Mouse (Mus musculus) lung, postnatal 36 days (tissue): Measurements from ENCODE around the gene Ctsl.

ENCODE experiments used
- DNase-seq: peaks from one replicate; pipeline ENCODE4 v3.0.0; 2022; ENCODE audit warnings: mixed read lengths

The Ctsl gene

DNA sequence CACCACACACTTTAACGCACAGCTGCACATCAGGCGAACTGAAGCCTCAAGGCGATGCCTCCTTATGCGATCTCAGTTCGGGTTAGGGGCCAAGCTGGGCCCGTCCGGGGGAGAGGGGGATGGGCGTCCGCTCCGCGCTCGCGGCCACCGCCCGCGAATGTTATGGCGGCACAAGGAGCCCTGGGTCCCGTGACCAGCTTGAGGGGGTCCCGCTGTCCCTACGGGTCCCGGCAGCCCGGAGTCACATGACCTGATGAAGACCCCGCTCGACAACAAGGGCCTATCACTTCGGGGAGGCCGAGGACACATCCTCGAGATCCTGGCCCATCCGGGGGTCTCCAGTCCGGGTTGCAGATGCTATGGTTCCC is 901 bp downstream of the Ctsl start:
- no peak for DNase-seq

DNA sequence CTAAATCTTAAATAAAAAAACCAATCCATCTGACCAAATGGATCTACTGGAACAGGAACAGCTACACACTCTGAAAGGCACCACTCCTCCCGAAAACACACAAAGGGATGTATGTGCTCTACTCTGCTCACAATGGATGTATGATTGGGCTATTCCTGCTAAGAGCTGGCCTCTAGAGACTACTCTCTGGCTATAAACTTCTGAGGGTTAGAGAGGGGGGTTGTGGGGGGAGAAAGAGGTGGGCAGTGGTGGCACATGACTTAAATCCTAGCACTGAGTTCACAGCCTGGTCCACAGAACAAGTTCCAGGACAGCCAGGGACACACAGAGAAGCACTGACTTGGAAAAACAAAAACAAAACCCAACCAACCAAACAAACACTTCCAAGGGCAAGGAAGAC is 2.1 kb downstream of the Ctsl start:
- DNase-seq, result no peak

DNA sequence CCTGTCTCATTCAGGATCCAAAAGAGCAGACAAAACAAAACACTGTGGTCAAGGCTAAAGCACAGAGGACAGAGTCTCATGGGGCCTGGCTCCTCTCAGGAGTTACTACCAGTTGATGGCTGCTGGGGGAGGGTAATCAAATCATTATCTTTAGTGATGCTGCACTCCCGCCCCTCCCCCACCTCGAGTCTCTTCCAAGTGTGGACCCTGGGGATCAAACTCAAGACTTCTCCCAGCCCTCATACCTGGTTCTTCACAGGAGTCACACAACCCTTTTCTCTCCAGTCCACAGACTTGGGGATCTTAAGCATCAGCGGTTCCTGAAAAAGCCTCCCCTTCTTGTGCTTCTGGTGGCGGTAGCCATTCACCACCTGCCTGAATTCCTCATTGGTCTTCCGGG is 3.1 kb downstream of the Ctsl start:
- no peak for DNase-seq

DNA sequence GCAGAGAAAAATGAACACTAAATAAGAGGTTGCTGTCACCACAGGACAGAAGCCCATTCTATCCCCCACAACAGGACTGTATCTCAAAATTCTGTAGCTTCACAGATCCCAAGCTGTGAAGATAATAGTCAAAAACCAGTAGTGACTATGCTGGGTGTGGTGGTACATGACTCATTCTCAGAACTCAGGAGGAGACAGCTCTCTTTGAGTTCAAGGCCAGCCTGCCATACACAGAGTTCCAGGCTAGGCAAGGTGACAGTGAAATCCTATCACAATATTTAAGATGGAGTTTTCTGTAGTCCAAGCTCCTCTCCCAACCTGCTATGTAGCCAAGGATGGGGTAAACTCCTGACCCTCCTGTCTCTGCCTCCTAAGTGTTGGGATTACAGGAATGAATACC is 5.4 kb downstream of the Ctsl start:
- DNase-seq, result no peak

DNA sequence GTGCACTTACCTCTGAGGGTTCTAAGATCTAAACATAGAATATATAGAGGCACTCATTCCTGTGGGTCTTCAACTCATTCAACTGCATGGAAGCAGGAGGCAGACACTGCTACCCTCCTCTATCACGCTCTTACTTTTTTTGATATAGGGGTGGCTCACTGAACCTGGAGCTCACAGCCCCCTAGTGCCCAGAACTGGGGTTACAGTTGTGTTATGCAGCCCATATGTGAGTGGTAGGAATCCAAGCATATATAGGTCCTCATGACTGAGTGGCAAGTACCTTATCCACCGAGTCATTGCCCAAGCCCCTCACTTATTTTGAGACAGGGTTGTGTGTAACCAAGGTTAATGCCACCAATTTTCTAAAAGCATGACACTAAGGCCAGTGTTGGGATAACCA is 6.4 kb downstream of the Ctsl start:
- DNase-seq, result peak; percentile 54

DNA sequence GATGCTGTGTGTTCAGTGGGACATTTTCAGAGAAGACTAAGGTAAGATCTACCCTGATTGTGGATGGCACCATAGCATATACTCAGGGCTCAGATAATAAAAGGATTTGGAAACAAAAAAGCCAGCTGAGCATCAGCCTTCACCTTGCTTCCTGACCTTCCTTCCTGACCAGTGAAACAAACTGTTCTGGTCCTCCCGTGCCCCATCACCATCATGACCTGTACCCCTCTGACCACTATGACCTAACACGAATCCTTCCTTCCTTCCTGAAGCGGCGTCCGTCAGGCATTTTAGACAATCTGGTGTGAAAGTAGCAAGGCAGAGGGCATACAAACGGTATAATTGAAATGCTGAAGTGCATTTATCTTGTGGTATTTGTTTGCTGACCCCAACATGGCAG is 8.6 kb downstream of the Ctsl start:
- no peak for DNase-seq

DNA sequence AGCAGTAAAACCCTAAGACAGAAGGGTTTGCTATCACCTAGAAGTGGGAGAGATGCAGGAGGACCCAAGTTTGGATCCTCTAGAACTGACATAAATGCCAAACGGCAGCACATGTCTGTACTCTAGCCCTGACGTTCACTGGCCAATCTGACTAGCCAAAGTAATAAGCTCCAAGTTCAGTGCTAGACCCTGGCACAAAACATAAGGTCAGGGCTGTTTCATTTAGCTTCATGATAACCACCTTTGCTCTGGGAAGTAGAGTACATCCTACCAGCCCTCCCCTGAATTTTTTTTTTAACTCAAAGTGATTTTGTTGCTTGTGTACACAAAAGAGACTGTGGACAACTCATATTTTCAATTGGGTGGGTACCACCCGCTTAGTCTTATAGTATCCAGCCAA is 9.7 kb downstream of the Ctsl start:
- DNase-seq, result no peak

DNA sequence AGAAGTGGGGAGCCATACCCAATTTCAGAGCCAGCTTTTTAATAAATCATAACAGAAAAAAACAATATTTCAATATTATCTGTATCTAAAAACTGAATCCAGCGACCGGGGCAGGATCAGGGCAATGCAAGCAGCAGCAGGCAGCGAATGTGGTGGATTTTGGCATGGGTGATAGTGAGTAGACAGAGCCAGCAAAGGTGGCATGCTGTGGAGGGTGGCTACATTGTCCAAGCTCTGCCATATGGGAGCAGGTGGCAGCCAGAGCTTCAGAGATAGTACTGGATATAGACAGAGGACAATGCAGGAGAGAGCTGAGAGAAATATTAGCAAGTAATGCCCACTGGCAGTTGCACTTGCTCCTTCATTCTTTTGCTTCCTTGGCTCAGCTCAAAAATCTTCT is 11.0 kb downstream of the Ctsl start:
- no peak for DNase-seq

DNA sequence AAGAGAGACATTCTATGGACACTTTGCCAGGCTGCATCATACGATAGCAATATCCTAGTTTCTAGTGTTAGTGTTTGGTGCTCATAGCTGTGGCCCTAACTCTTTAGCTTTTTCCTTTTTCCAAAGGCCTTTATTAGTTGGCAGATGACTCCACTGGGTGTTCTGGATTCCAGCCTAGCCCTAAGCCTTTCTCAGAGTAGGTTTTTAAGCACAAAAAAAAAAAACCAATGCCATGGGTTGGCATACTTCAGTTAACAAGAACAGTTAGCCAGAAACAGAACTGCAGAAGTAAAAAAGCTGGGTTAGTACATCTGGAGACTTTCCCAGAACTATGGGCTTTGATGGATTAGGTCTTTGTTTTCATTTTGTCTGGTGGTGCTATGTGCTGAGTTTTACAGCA is 12.2 kb downstream of the Ctsl start:
- DNase-seq, result no peak

DNA sequence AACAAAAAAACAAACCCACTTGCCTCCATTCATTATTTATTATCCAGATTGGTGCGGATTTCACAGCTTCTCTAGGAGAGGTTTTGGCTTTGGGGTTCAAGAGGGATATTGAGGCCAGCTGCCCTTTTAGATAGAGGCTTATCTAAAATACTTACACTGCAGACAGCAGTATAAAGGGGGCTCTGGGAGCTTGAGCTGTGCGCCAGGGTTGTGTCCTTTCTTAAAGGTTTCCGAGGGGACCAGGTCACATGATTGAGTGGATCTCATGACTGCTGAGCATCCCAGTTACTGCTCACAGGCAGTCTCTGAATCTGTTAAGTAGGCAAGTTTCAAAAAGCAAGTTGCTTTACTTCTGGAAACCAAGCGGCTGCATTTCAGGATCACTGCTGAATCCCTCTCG is 13.3 kb downstream of the Ctsl start:
- no peak for DNase-seq

DNA sequence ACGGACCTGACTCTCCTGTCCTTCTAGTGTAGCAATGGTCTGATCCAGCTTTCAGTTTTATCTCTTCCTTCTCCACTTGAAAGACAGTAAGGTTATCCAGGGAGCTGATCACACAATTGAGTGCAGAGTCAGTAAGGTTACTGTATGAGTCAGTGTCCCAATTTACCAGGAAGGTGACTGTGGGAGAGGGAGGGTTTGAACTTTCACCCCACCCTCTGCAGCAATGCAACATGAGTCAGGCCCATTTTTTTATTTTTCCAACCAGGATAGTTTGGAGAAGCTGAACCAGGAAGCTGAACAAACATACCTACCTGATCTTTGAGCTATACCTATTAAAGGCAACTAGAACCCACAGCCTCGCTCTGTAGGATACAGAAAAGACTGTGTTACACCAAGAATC is 21.2 kb downstream of the Ctsl start:
- DNase-seq, result no peak

DNA sequence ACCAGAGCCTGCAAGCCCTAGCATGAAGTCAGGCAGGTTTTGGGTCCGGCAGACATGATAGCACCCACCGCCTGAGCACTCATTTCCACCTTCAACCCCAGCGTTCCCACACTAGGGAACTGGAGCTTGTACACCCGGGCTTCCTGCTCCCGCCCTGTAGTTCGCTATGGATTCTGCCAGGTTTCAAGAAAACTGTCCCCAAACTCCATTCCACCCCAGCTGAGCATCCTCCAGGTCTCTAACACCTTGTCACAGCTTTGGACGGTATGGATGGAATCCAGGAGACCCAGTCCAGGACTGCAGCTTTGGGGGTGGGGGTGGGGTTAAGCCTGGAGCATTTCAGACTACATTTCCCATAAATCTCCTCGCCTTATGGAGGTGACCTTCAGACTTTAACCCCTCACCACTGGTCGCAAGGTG is 26.6 kb downstream of the Ctsl start:
- peak; percentile 35 for DNase-seq

DNA sequence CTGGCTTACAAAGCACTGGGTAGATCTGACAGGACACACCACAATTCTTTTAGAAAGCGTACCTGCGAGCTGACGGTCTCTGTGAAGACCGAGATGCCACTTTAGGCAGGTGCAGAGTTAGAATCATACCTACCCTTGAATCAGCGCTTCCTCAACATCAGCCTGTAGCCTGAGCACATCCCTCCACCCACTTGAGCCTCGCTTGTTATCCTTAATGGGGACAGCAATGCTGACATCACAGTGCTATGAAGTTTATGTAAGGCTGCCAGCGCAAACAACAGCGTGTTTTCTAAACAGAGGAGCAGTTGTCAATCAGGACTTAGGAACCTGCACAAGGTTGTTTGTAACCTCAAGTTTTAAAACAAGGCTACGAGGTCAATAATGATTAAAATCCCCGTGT is 27.1 kb downstream of the Ctsl start:
- DNase-seq, result peak; percentile 20

DNA sequence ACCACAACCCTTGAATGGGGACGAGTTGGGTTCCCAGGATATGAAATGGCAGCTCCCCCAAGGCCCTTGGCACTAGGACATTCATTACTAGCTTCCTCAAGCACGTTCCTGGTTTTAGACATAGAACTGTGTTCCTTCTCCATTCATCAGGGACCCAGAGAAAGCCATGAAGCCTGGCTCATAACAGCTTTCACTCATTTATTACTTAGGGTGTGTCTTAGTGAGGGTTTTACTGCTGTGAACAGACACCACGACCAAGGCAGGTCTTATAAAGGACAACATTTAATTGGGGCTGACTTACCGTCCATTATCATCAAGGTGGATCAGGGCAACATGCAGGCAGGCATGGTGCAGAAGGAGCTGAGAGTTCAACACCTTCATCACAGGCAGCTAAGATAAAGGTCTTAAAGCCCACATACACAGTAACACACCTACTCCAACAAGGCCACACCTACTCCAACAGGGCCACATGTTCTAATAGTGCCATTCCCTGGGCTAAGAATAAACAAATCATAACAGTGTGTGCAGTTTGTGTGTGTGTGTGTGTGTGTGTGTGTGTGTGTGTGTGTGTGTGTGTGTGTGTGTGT is 35.1 kb downstream of the Ctsl start:
- DNase-seq, result no peak

DNA sequence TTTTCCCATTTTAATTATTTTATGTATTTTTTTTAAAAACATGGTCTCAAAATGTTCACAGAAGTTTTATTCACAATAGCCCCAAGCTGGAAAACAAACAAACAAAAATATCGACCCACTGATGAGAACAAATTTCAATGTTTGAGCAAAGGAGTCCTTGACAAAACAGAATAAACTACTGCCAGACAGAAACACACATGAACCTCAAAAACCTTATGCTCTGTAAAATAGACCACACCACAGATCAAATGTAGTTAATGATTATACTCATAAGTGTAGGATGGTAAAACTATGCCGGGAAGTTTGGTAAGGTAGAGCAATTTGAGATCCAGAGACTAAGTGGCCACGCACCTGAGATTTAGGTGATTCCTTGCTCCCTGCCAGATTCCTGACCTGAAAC is 37.6 kb downstream of the Ctsl start:
- DNase-seq, result no peak

DNA sequence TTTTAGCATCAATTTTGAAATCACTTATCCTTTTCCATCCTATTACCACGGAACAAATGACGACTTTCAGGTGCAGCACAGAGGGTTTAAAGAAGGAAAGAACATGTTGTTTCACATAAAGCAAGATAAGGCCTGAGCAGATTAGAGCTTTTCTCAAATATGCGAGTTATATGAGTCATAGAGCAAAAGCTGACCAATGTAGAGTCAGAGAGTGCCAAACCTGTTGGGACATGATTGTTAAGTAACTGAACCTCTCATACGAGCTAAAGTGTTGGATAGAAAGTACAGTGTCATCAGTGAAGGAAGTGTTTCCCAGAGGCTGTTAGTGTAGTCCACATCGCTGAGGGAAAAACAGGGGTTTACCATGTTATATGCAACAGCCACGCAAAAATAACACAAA is 38.4 kb downstream of the Ctsl start:
- no peak for DNase-seq

DNA sequence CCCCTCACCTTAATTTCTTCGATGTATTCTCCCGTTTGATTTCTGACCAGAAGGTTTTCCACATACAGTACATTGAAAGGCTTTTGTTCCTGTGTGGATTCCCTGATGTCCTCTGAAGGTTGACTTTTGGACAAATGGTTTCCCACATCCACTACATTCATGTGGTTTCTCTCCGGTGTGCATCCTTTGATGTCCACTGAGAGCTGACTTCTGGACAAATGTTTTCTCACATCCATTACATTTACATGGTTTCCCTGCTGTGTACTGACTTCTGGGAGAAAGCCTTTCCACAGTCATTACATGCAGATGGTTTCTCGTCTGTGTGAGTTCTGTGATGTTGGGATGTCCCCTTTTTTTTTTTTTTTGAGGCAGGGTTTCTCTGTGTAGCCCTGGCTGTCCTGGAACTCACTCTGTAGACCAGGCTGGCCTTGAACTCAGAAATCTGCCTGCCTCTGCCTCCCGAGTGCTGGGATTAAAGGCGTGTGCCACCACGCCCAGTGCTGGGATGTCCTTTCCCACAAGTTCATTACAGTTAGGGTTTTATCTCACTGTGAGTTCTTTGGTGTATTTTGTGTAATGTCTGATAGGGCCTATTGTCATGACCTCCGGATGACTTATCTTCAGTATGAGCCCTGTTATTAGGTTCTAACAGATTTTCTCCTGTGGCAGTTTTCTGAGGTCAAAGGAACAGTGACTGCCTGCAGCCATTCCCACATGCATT is 48.0 kb downstream of the Ctsl start:
- no peak for DNase-seq

DNA sequence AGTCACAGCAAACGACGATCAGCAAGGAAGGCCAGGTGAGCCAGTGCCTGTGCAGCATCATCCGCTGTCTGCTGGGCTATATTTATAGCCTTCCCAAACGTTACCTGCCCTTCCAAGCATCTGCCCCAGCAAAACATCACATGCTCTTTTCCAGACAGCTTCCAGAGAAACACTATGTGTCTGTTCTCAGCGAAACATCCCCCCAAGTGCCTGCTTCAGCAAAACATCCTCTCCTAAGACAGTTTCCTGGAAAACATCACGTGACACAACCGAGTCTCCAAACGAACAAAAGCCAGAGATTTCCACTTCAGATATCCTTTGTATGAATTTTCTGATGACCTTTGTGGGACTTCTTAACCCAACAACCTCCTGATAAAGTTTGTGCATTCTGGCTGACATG is 50.4 kb downstream of the Ctsl start:
- peak; percentile 19 for DNase-seq

DNA sequence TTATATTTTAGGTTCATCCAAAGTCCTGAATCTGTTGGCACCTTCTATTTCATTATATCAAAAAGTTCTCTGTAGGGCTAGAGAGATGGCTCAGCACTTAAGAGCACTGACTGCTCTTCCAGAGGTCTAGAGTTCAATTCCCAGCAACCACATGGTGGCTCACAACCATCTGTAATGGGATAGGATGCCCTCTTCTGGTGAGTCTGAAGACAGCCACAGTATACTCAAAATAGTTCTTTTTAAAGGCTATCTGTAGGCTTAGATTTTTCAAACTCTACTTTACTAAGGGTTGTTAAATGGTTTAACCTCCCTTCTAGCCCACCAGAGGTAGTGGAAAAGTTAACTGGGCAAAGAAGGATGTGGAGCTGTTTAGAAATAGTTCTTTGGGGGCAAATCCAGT is 50.9 kb downstream of the Ctsl start:
- no peak for DNase-seq

DNA sequence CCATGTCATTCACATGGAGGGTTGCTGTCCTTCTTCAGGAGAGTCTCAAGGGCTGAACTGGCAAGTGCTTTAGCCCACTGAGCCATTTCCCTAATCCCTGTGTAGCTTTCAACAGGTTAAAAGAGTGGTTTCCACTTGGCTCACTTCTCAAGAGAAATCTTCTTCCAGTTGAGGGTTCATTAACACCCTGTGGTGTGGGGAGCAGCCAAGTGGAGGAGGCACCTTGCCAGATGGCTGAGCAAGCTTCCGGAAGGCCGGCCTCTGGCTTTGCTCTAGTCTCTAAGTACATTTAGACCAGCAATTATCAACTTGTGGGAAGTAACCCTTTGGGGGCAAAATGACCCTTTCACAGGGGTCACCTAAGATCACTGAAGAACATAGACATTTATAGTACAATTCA is 52.3 kb downstream of the Ctsl start:
- DNase-seq, result peak; percentile 38

DNA sequence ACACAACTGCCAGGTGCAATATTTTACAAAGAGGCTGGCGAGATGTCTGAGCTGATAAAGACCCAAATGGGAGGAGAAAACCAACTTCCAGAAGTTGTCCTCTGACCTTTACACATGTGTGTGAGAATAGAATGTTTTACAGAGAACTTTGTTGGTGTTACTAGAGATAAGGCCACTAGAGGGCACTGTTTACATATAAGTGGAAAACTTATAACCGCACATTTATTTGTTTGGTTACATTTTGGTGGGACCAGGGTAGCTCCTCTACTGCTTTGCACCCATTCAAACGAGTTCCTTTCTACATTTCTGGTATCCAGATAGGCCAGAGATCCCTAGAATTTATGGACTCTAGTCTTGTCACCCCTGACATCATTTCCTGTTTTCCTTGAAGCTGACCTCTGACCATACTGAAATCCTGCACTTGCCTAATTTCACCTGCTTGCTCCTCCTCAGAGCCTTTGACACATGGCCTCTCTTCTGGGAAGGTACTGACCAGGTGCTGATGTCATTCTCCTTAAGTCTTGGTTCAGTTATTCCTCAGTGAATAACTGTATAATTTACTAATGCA is 55.1 kb downstream of the Ctsl start:
- peak; percentile 79 for DNase-seq

DNA sequence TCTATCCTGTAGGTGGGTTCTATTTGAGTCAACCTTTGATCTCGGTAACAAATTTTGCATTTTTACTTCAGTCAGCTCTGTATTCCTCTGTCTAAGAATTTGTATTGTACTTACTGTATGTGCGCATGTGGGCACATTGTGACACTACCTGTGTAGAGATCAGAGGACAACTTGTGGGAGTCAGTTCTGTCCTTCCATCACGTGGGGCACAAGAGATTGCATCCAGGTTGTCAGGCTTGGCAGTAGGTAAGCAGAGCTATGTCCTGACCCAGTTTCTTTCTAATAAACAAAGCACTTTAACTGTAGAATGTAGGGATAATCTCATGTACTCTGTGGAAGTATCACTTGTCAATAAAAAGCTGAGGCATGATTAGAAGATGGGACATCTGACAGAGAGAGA is 56.6 kb downstream of the Ctsl start:
- DNase-seq, result no peak

DNA sequence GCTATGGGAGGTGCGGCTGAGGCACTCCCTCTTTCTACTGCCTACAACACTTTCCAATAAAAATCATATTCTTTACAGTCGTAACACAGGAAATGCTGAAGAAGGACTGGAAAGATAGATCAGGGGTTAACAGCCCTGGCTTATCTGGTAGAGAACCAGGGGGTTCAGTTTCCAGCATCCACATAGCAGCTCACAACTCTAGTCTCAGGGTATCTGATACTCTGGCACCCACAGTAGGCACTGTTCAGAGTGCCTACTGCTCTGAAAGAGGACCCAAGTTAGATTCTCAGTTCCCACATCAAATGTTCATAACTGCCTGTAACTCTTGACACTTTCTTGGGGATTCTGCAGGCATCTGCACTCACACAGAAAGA is 57.8 kb downstream of the Ctsl start:
- DNase-seq, result no peak

DNA sequence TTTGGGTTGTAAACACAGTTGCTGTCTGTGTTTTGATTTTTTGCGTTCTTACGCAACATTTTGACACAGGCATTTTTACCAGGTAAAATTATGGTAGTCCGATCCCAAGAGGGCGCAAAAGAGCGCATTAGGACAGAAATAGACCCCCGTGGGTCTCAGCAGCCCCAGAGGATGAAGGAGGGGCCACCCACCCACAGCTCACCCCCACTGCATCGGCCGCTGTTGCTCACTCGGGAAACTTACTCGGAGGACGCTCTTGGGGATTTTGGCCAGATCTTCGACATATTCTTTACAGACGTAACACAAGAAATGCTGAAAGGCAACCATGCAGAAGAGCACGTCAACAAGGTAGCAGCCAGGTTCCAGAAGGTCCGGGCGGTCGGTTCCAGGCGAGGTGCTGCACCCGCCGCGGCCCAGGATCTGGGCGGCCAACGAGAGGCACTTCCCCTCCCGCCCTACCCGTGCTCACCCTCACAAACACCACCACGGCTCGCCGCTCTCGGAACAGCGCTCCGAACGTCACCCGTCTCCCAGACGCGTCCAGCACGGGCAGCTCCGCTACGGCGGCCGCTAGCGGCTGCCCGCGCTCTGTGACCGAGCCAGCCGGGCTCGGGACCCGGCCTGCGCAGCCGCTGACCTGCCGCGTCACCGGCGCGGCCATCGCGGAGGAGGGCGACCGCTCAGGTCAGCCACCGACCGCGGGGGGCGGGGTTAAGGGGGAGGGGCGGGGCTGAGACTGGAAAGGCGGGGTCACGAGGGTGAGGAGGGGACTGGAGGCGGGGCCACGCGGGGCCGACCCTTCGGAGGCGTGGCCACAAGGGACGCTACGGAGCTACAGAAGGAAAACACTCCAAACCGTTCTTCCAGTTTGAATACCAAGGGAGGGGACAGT is 58.4 kb downstream of the Ctsl start, which contains the start of gene Aaed1:
Aaed1 (minus strand) TSS at position 687 of the 892 bp plus-strand sequence.
- DNase-seq, result peak; percentile 94
